Mouse (Mus musculus): ENCODE results near the gene Khdc4. TPM values are rescaled to one million over a fixed set of nuclear protein-coding genes. Genes with fewer than 3 reads are reported as not detected.

The Khdc4 gene
- 130 and 150 TPM in 2 replicates for polyA plus RNA-seq (2012; rRNA removed)

DNA sequence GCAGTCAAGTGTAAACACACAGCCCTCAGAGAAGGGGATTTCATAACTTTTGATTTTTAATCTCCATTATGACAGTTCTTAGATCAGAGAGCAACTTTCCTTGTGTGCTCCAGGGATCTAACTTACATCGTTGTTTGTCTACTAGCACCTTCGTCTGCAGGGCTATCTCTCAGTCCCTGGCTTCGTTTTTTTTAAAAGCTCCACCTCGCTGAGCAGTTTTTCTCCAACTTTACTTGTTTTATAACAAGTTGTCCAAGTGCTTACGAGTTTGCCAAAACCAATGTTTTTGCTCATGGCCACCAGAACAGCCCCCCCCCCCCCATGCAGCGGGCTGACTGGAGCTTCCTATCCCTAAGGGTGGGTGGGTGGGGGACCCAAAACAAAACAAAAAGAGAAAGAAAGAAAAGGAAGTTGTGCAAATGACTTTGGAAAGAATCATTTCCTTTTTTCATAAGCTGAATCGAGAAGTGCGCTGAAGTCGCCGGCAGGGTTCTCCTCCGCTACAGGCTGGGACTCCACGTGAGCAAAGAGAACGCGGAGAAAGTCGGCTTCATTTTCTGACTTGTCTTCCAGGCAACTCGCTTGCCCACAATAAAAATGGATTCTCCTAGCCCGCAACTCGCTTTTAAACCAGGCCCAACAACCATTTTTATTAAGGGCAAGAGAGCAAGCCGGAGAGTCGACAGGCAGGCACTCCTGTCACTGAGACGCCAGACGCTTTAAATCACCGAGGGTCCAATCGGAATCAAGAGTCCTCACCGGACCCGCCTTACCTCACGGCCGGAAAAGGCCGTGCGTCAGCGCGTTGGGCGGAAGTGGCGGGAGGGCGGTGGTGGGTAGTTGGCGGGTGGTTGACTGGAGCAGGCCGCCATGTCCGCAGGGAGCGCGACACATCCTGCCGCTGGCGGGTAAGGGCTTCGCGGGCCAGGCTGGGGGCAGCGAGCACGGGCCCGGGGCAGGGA lies at the start of gene Khdc4:
Gene Khdc4, plus strand, starts transcription at position 824 of the 962 bp plus-strand sequence.

DNA sequence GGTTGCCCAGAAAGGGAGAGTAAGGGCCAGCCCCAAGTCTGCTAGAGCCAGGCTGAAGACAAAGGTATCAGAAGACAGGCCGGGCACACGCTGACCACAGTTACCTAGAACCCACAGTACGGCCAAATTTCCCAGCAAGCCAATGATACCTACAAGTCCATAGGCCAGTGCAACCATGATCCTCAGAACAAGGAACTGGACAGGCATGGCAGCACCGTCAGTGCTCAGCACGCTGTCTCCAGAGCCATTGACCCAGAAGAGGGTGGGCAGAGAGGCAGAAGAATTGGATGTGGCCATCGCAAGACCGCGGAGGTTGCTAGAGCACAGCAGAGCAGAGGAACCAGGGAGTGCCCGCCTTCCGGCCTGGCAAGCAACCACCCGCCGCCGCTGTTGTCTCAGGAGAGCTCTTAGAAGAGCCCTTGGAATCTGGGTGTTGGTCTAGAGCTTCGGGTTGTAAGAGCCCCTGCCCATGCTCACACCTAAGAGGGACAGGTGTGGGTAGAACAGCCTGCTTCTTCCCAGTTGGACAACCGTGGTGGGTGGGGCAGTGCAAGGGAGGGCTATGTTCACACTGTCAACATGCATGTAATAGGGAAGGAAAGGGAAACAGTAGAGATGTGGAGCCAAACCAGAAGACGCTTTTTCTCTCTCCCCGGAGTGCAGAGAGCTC lies 32.6 kb upstream of the Khdc4 start, which contains the start of gene Rxfp4:
Gene Rxfp4, minus strand, starts transcription at position 297 of the 670 bp plus-strand sequence.

GRCm38 (mm10) chr3:88716399-88717197 lies 31.0 kb downstream of the Khdc4 start, which contains the start of gene Rit1:
TSS of gene Rit1 (plus strand) at chr3:88716838.

Other genes starting within 250 kb of the Khdc4 start
- gene Sema4a, start 224.6 kb upstream of the Khdc4 start, polyA plus RNA-seq (2012; rRNA removed) = 10.6 and 14.6 TPM in 2 replicates
- gene Lmna, start 175.8 kb upstream of the Khdc4 start, polyA plus RNA-seq (2012; rRNA removed) = 22.5 and 24.7 TPM in 2 replicates
- gene Mex3a, start 153.4 kb upstream of the Khdc4 start, polyA plus RNA-seq (2012; rRNA removed) = 70.1 and 73.6 TPM in 2 replicates
- 1.7 and 2.1 TPM in 2 replicates for gene Rab25, start 137.5 kb upstream of the Khdc4 start, polyA plus RNA-seq (2012; rRNA removed)
- 95.0 and 115 TPM in 2 replicates for gene Lamtor2, start 132.7 kb upstream of the Khdc4 start, polyA plus RNA-seq (2012; rRNA removed)
- gene Ubqln4, start 132.0 kb upstream of the Khdc4 start, polyA plus RNA-seq (2012; rRNA removed) = 88.6 and 105 TPM in 2 replicates
- 170 and 215 TPM in 2 replicates for gene Ssr2, start 109.9 kb upstream of the Khdc4 start, polyA plus RNA-seq (2012; rRNA removed)
- 89.1 and 124 TPM in 2 replicates for gene Arhgef2, start 79.8 kb upstream of the Khdc4 start, polyA plus RNA-seq (2012; rRNA removed)
- not detected in 2 replicates for gene Rxfp4, start 32.7 kb upstream of the Khdc4 start, polyA plus RNA-seq (2012; rRNA removed)
- 31.5 and 41.5 TPM in 2 replicates for gene Rit1, start 31.0 kb downstream of the Khdc4 start, polyA plus RNA-seq (2012; rRNA removed)
- 86.4 and 129 TPM in 2 replicates for gene Syt11, start 89.4 kb downstream of the Khdc4 start, polyA plus RNA-seq (2012; rRNA removed)
- 35.6 and 58.9 TPM in 2 replicates for gene Gon4l, start 149.4 kb downstream of the Khdc4 start, polyA plus RNA-seq (2012; rRNA removed)
- 36.6 and 45.7 TPM in 2 replicates for gene Msto1, start 228.2 kb downstream of the Khdc4 start, polyA plus RNA-seq (2012; rRNA removed)